Mouse (Mus musculus) myocyte (in vitro differentiated cells): ENCODE data around the gene Fbxl19. TPM values are rescaled to one million over a fixed set of nuclear protein-coding genes. Genes with fewer than 3 reads are reported as not detected.
A peak's percentile ranks its signal among the peaks of the same experiment; 100 is the strongest.
"Not testable (repeated sequence)": the region's sequence is repeated elsewhere in the genome, so short reads cannot be mapped to it uniquely, and the experiment has no call there.

Source experiments
- H3K27me3 ChIP-seq: one replicate; pipeline ENCODE4 v1.6.1; 2011; ENCODE audit not compliant: control insufficient read depth, insufficient read depth, insufficient read length
- H3K36me3 ChIP-seq: one replicate; pipeline ENCODE4 v1.6.1; 2011; ENCODE audit not compliant: control insufficient read depth, insufficient read depth
- H3K4me2 ChIP-seq: one replicate; pipeline ENCODE4 v1.6.1; 2011; ENCODE audit warnings: low read depth, control low read depth
- H3K4me3 ChIP-seq: one replicate; pipeline ENCODE4 v1.5.1; 2011; ENCODE audit warnings: mild to moderate bottlenecking, control low read depth, moderate library complexity
- H3K79me2 ChIP-seq: one replicate; pipeline ENCODE4 v1.6.1; 2011; ENCODE audit not compliant: control insufficient read depth, insufficient read depth
- H3ac ChIP-seq: one replicate; pipeline ENCODE4 v1.6.1; 2011; ENCODE audit not compliant: control insufficient read depth, insufficient read length
- CEBPB ChIP-seq: IDR thresholded peaks from 2 replicates; pipeline ENCODE4 v1.6.1; 2011; ENCODE audit warnings: mild to moderate bottlenecking, moderate library complexity; ENCODE audit not compliant: poor library complexity, insufficient read depth, severe bottlenecking
- E2F4 ChIP-seq: IDR thresholded peaks from one replicate; pipeline ENCODE4 v1.6.1; 2011; ENCODE audit warnings: mild to moderate bottlenecking, control low read depth, moderate library complexity; ENCODE audit not compliant: insufficient read depth
- MAX ChIP-seq: IDR thresholded peaks from one replicate; pipeline ENCODE4 v1.6.1; 2011; ENCODE audit warnings: low read depth, mild to moderate bottlenecking, control low read depth
- MYOD1 ChIP-seq, 3 experiments: IDR thresholded peaks; one replicate each; pipeline ENCODE4 v1.6.1; 2011; ENCODE audit warnings: control low read depth in 2 of 3, low read depth in 2 of 3, mild to moderate bottlenecking in 2 of 3, moderate library complexity in 1 of 3; ENCODE audit not compliant: insufficient read length in 2 of 3, control insufficient read depth in 1 of 3
- MYOG ChIP-seq, 3 experiments: IDR thresholded peaks; one replicate each; pipeline ENCODE4 v1.6.1; 2011; ENCODE audit warnings: control low read depth in 2 of 3, low read depth in 2 of 3, mild to moderate bottlenecking in 2 of 3; ENCODE audit not compliant: insufficient read length in 2 of 3, control insufficient read depth in 1 of 3, insufficient read depth in 1 of 3
- POLR2A ChIP-seq: IDR thresholded peaks from one replicate; pipeline ENCODE4 v1.6.1; 2011; ENCODE audit warnings: low read depth, mild to moderate bottlenecking, control low read depth, moderate library complexity; ENCODE audit not compliant: insufficient read length
- POLR2AphosphoS2 ChIP-seq: IDR thresholded peaks from one replicate; pipeline ENCODE4 v1.6.1; 2011; ENCODE audit warnings: low read depth, control low read depth; ENCODE audit not compliant: insufficient read length
- REST ChIP-seq: IDR thresholded peaks from one replicate; pipeline ENCODE4 v1.6.1; 2011; ENCODE audit warnings: mild to moderate bottlenecking, control low read depth, moderate library complexity; ENCODE audit not compliant: insufficient read depth, insufficient read length
- SRF ChIP-seq: IDR thresholded peaks from one replicate; pipeline ENCODE4 v1.6.1; 2011; ENCODE audit warnings: low read depth; ENCODE audit not compliant: control insufficient read depth, insufficient read length
- TCF12 ChIP-seq: IDR thresholded peaks from one replicate; pipeline ENCODE4 v1.6.1; 2011; ENCODE audit warnings: mild to moderate bottlenecking, control low read depth; ENCODE audit not compliant: poor library complexity, insufficient read depth, severe bottlenecking
- TCF3 ChIP-seq: IDR thresholded peaks from one replicate; pipeline ENCODE4 v1.6.1; 2011; ENCODE audit warnings: low read depth, control low read depth; ENCODE audit not compliant: insufficient read length
- USF1 ChIP-seq: IDR thresholded peaks from one replicate; pipeline ENCODE4 v1.6.1; 2011; ENCODE audit warnings: low read depth, mild to moderate bottlenecking, control low read depth, moderate library complexity
- polyA plus RNA-seq: library from polyadenylated mRNA; unstranded; fragments of >200 nt; fragmentation: generic; extraction: Trizol; gene quantifications from one replicate; pipeline ENCODE4 v1.2.1, GENCODE M21; 2012; ENCODE audit warnings: missing spikeins

The Fbxl19 gene
- polyA plus RNA-seq, 1 experiment: 11.9 TPM

- Histone ChIP-seq H3K4me2 (no peak overlapping the region), H3K4me3 (no peak overlapping the region), H3ac (no peak overlapping the region), H3K27me3 (peaks cover 42% of the 10 kb centered on the region), H3K36me3 (no peaks in the 10 kb centered on the region), H3K79me2 (no peaks in the 10 kb centered on the region)
- TF ChIP-seq TCF3: no peak
- no peak for TF ChIP-seq POLR2A
- TF ChIP-seq POLR2AphosphoS2: no peak
- TF ChIP-seq MYOG (IDR thresholded peaks at IDR 0.05; ENCODE audit: control insufficient read depth in 1 of 3, insufficient read depth in 1 of 3, insufficient read length in 2 of 3, low read depth in 2 of 3): no peak
- no peak for TF ChIP-seq TCF12
- no peak for TF ChIP-seq MYOD1 (IDR thresholded peaks at IDR 0.05; ENCODE audit: control insufficient read depth in 1 of 3, insufficient read length in 2 of 3, low read depth in 2 of 3)
- TF ChIP-seq MAX: no peak
- TF ChIP-seq CEBPB: no peak
These were observed 16.4 kb upstream of the Fbxl19 start for GRCm38 (mm10) chr7:127727898-127728297.

DNA sequence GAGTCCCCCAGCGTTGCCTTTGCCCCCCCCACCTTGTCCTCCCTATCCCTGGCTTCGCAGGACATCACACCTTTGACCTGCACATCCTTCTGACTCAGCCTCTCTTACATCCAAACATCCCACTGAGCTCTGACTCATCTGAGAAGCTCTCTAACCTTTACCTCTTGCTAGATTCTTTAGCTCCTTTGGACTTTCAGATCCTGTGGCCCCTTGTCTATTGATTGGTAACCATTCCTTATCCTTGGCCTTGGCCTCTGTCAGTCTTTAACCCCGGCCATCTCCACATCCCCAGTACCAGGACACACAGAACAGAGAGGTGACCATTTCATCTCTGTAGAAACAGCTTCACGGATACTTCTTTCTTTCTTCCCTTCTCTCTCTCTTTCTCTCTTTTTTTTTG is 14.2 kb upstream of the Fbxl19 start:
- H3K4me2 ChIP-seq: no peak overlapping the region
- peaks cover 41% of the 10 kb centered on the region for H3K27me3 ChIP-seq
- H3K36me3 ChIP-seq: no peaks in the 10 kb centered on the region
- no peak overlapping the region for H3K4me3 ChIP-seq
- TF ChIP-seq MYOD1 (IDR thresholded peaks at IDR 0.05; ENCODE audit: control insufficient read depth in 1 of 3, insufficient read length in 2 of 3, low read depth in 2 of 3) (no peak), CEBPB (no peak), MAX (no peak), REST (no peak), USF1 (no peak), MYOG (IDR thresholded peaks at IDR 0.05; ENCODE audit: control insufficient read depth in 1 of 3, insufficient read depth in 1 of 3, insufficient read length in 2 of 3, low read depth in 2 of 3) (no peak), SRF (no peak), E2F4 (no peak), TCF12 (no peak), POLR2A (no peak), TCF3 (no peak), POLR2AphosphoS2 (no peak)
- H3ac ChIP-seq: no peak overlapping the region
- H3K79me2 ChIP-seq: no peaks in the 10 kb centered on the region

DNA sequence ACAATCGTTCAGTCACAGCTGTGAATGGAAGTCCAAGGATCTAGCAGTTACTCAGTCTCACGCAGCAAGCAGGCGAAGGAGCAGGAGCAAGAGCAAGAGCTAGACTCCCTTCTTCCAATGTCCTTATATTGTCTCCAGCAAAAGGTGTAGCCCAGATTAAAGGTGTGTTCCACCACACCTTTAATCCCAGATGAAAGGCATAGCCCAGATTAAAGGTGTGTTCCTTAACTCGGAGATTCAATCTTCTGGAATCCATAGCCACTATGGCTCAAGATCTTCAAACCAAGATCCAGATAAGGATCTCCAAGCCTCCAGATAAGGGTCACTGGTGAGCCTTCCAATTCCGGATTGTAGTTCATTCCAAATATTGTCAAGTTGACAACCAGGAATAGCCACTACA is 12.3 kb upstream of the Fbxl19 start, which contains the start of gene Ctf2:
Gene Ctf2, minus strand, starts transcription at position 101 of the 400 bp plus-strand sequence.
- not testable (repeated sequence) for H3K79me2 ChIP-seq, H3K4me2 ChIP-seq, H3K36me3 ChIP-seq, H3K4me3 ChIP-seq, H3ac ChIP-seq
- H3K27me3 ChIP-seq: peaks cover 24% of the 10 kb centered on the region

DNA sequence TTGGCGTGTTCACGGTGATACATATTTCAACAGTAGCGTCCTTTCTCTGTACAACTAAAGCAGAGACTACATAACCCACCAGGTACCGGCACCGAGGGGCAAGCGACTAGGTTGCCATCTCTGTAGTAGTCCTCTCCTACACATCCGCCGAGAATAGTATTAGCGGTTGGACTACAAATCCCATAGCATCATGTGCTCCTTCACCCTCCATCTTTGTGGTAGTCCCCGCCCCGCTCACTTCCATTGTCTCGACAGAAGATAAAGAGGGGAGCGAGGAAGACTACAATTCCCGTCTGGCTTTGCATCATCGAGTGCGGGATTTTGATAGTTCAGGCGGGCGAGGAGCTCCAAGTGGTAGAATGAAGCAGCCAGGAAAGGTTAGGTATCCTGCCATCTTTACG is 908 bp downstream of the Fbxl19 start:
- Histone ChIP-seq H3K36me3 (peaks cover 5% of the 10 kb centered on the region), H3K4me2 (peak overlapping the region; percentile 99), H3ac (peak overlapping the region; percentile 21), H3K79me2 (no peaks in the 10 kb centered on the region), H3K27me3 (no peaks in the 10 kb centered on the region), H3K4me3 (peak overlapping the region; percentile 47)
- TF ChIP-seq USF1 (peak; percentile 61), POLR2AphosphoS2 (no peak), POLR2A (peak; percentile 46)

DNA sequence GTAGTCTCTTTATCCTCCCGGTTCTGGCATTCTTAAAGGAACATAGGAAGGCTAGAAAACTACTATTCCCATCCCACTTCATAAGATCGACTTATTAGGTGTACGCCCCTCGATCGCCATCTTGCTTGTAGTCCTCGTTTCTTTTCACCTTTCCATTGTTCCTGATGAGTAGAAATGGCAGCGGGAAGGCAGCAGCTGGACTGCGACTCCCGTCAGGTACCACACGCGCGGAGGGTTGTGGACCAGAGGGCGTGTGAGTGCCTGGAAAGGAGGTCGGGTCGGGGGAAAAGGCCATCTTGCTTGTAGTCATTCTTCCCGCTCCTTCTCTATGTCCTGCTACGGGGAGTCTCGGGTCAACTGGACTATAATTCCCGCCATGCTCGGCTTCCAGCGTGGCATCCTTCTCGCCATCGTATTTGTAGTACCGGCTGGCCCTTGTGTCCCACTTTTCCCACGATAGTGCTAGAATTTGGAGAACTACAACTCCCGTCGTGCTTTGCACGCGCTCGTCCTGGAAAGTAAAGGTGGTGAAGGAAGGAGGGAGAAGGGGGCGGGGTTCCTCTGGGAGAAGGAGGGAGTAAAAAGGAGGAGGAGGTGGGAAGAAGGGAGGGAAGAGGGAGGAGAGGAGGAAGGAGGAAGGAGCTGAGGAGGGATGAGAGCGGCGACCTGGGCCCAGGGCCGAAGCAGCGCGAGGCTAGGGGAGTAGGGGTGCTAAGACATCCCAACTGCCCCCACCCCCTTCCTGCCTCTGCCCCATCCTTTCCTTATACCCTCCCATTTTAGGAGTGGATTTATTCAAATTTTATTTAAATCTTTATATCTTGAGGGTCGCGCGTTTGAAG is 1.5 kb downstream of the Fbxl19 start:
- Histone ChIP-seq H3K4me3 (peak overlapping the region; percentile 47), H3ac (peak overlapping the region; percentile 21), H3K27me3 (no peaks in the 10 kb centered on the region), H3K79me2 (no peaks in the 10 kb centered on the region), H3K36me3 (peaks cover 5% of the 10 kb centered on the region), H3K4me2 (peak overlapping the region; percentile 99)
- TF ChIP-seq TCF3 (no peak), MYOD1 (IDR thresholded peaks at IDR 0.05; ENCODE audit: control insufficient read depth in 1 of 3, insufficient read length in 2 of 3, low read depth in 2 of 3) (peak in 2 of 3 experiments; percentile 8 to 41), POLR2AphosphoS2 (peak; percentile 85), POLR2A (peak; percentile 85), MYOG (IDR thresholded peaks at IDR 0.05; ENCODE audit: control insufficient read depth in 1 of 3, insufficient read depth in 1 of 3, insufficient read length in 2 of 3, low read depth in 2 of 3) (peak in 1 of 3 experiments; percentile 45), E2F4 (no peak), SRF (peak; percentile 23)
